Mouse (Mus musculus): Measurements from ENCODE around the gene Casp4.

- TF ChIP-seq CTCF (IDR thresholded peaks at IDR 0.05; ENCODE audit: insufficient read depth, low read length) (no peak), POLR2A (IDR thresholded peaks at IDR 0.05; ENCODE audit: borderline replicate concordance, extremely low read depth, low read depth, low read length) (no peak)
Measured at GRCm38 (mm10) chr9:5263951-5264475, 44.6 kb upstream of the Casp4 start.
